Mouse (Mus musculus): Measurements from ENCODE around the gene Hist1h2ag.
A peak's percentile ranks its signal among the peaks of the same experiment; 100 is the strongest.

Hist1h2ag gene

DNA sequence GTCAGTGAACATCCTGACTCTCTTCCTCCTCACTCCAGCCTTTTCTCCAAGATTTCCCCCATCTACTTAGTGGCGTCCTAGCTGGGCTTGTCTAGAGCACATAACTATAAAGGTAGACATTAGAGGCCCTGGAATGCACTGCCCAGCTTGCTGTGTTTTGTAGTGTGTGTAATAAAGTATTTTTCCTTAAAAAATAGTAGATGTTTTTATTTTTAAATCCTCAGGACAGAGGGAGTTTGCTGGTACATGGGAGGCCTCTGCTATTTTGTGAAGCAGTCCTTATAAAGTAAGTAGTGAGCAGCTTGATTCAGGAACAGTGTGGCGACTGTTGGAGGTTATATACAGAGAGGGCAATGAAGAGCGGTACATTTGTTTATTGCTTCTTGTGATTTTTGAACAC lies 34.0 kb downstream of the Hist1h2ag start:
- no peak for DNase-seq (ENCODE audit: low spot score in 2 of 2)

GRCm38 (mm10) chr13:22007872-22008271 lies 34.9 kb downstream of the Hist1h2ag start:
- no peak for DNase-seq (ENCODE audit: low spot score in 2 of 2)

DNA sequence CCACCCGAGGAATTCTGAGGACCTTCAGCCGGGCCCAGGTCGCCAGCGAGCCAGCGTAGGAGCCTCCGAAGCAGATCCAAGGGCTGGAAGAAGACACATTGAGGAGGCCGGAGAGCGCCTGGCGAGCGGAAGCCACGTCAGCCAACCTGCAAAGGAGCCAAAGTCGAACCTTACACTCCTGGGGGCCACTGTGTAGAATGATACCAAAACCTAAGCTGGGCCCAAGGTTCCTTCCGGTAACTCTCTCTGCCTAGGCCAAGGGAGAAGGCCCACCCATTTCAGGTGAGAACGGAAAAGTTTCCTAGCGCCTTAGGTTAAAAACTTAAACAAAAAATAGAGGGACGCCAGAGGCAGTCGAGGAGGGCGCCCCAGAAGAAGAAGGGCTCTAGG lies 35.6 kb downstream of the Hist1h2ag start:
- no peak for DNase-seq (ENCODE audit: low spot score in 2 of 2)

GRCm38 (mm10) chr13:22006334-22007120 lies 36.2 kb downstream of the Hist1h2ag start:
- no peak for DNase-seq (ENCODE audit: low spot score in 2 of 2)

- no peak for DNase-seq (ENCODE audit: low spot score in 2 of 2)
Observed at GRCm38 (mm10) chr13:22005605-22006333, 37.0 kb downstream of the Hist1h2ag start.

GRCm38 (mm10) chr13:22001823-22002222 lies 40.9 kb downstream of the Hist1h2ag start:
- no peak for DNase-seq (ENCODE audit: low spot score in 2 of 2)

DNA sequence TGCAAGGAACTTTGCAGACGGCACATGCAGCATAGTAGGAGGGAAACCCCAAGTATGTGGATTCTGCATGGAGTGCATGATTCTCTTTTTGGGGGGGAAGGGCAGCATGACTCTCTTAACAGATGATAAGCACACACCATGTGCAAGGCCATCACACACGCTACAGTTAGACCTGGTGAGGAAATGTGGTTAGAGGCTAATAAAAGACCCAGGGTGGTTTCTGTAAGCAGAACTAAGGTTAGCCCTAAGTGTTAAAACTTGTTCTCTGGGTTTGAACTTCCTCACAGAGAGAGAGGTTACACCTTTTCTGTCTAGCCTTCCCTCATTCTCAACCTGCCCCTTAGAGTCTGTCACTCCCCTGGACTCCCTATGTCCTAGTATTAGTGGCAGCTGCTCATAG lies 41.4 kb downstream of the Hist1h2ag start:
- no peak for DNase-seq (ENCODE audit: low spot score in 2 of 2)

GRCm38 (mm10) chr13:21999147-21999546 lies 43.6 kb downstream of the Hist1h2ag start:
- no peak for DNase-seq (ENCODE audit: low spot score in 2 of 2)

- DNase-seq (ENCODE audit: low spot score in 2 of 2) = no peak
Observed at GRCm38 (mm10) chr13:21998412-21998811, 44.3 kb downstream of the Hist1h2ag start.

- DNase-seq (ENCODE audit: low spot score in 2 of 2) = no peak
Observed at GRCm38 (mm10) chr13:21997821-21998220, 44.9 kb downstream of the Hist1h2ag start.

GRCm38 (mm10) chr13:21997201-21997820 lies 45.4 kb downstream of the Hist1h2ag start:
- no peak for DNase-seq (ENCODE audit: low spot score in 2 of 2)

- no peak for DNase-seq (ENCODE audit: low spot score in 2 of 2)
Observed at GRCm38 (mm10) chr13:21996840-21997185, 45.9 kb downstream of the Hist1h2ag start.

DNA sequence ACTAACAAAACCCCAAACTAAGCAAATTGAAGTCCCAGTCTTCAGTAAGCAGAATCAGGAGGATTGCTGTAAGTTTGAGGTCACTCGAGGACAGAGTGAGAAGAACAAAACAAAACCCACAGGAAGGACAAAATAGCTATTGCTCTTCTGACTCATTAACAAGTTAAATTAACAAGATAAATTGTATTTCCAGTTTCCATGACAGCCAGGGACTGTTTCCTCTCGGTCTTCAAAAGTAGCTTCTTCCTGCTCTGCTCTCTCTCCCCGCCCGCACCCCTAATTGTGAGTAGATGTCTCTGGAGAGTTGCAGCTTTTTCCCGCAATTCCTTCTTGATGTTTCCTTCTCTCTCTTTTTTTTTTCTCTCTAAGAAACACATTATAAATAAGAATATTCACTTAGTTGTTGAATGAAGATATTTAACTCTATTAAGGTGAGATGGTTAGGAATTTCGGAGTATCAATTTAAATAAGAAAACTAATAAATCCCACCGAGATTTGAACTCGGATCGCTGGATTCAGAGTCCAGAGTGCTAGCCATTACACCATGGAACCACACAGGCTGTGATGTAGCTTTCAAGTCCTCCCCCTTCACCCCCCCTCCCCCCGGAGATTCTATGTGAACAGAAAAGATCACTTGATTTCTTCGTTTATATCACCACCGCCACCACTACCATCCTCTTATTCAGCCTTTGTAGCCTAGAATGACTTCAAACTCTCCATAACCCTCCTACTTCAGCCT lies 46.5 kb downstream of the Hist1h2ag start:
- no peak for DNase-seq (ENCODE audit: low spot score in 2 of 2)

DNA sequence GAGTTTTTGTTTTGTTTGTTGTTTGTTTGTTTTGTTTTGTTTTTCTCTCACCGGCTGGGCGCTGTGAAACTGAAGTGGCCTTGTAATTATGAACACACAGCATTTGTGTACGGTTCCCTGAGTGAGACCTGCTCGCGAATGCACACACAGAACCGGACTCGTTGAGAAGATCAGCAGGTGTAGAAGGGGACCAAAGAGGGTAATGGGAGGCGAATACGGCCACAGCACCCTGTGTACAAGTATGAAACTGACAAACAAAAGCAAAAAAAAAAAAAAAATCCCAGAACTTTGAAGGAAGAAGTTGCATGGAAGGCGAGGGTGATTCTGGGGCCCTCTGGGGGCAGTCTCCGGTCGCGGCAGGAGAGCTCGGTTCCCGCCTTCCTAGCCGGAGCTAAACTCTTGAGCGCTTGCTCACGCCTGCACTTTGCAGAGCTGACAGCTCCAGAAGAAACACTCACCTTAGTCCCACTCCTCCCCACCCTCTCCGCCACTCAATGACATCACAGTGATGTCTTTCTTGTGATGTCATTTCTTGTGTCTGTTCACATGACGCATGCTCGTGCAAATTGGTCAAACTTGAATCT lies 47.3 kb downstream of the Hist1h2ag start:
- no peak for DNase-seq (ENCODE audit: low spot score in 2 of 2)

GRCm38 (mm10) chr13:21994896-21995295 lies 47.8 kb downstream of the Hist1h2ag start:
- no peak for DNase-seq (ENCODE audit: low spot score in 2 of 2)

DNA sequence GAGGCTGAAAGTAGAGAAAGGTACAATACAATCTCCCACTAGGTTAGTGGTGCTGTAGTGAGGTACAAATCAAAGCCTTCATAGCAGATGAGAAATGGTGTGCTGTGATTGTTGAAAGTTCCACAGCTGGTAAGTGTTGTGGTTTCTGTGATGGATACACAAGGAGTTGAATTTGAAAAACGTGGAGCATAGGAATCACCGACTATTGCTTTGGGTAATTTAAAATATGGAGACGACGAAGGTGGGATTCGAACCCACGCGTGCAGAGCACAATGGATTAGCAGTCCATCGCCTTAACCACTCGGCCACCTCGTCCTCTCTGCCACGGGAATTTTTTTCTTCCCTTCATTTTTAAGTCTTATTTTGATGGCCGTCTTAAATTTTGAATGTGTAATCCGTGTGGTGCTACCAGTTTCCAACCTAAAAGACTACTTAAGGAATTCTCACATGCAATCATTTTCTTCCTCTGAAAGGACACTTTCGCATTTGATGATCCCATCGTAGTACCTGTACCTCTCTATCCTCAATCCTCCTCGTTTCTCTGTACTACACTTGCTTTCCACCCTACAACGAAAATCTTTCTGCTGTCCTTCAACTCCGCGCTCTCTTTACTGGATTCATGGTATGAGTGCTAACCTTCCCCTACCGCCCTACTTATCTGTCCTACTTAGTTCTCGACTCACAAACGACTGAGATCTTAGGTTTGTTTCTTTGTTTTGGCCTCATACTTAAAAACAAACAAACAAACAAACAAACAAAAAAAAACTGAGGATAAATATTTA lies 48.6 kb downstream of the Hist1h2ag start:
- DNase-seq (ENCODE audit: low spot score in 2 of 2) = peak in 1 of 2 experiments; percentile 17

GRCm38 (mm10) chr13:21992550-21992949 lies 50.2 kb downstream of the Hist1h2ag start:
- DNase-seq (ENCODE audit: low spot score in 2 of 2) = no peak
